Mouse (Mus musculus): ENCODE results near the gene 2610528J11Rik.

- TF ChIP-seq CTCF (IDR thresholded peaks at IDR 0.05; ENCODE audit: control insufficient read depth, insufficient read depth, insufficient replicate concordance, low read depth, low read length): no peak
- no peak for TF ChIP-seq POLR2A (IDR thresholded peaks at IDR 0.05; ENCODE audit: control insufficient read depth, low read depth, low read length)
These were observed 36.3 kb upstream of the 2610528J11Rik start for GRCm38 (mm10) chr4:118490461-118490860.
